Mouse (Mus musculus): ENCODE measurements at regions not wholly inside any gene's neighbourhood (a gene's known extent, or its start where the extent isn't known, plus 50 kb on each side); places are given as distances from the start of the nearest gene placed in this dataset.

DNA sequence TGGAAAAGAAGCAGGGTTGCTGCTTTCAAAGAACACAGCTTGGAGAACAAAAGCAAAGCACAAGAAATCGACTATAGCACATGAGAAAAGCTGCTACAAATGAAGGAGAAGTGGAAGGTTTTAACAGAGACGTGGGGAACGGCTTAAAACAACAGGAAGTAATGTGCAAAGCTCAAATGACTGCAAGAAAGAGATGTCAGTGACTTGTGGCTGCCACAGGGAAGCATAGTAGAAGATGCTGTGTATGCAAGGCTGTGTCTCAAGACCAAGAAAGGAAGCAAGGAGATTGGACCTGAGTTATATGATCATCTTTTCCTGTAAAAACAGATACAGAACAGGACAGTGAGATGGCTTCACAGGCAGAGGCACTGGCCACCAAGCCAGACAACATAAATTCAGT is 154.6 kb upstream of the Supt20 start:
- no peak for TF ChIP-seq CTCF (IDR thresholded peaks at IDR 0.05; ENCODE audit: low read depth)
- TF ChIP-seq EP300 (IDR thresholded peaks at IDR 0.05; ENCODE audit: low read depth): no peak
